Mouse (Mus musculus) Patski (cell line): Measurements from ENCODE around the gene Nrxn1. TPM values are rescaled to one million over a fixed set of nuclear protein-coding genes. Genes with fewer than 3 reads are reported as not detected.

ENCODE experiments used
- ATAC-seq: fragments of 100-300 bp; one replicate; pipeline ENCODE4 v1.8.0; 2021
- CTCF ChIA-PET: fragments of 350-600 bp; sonication (Branson Sonifier 250); formaldehyde crosslinking; loops from one replicate; lab custom pipeline; 2022; ENCODE audit warnings: inconsistent platforms; lab: Charles Lee
- POLR2A ChIA-PET: fragments of 350-600 bp; sonication (Branson Sonifier 250); formaldehyde crosslinking; loops from one replicate; lab custom pipeline; 2022; ENCODE audit warnings: antibody characterized with exemption, inconsistent platforms; lab: Charles Lee
- DNase-seq: peaks from one replicate; pipeline ENCODE4 v3.0.0-alpha.2; 2011; ENCODE audit warnings: low read depth, low spot score
- H3K27me3 ChIP-seq: fragments of 371-371 bp; one replicate; pipeline ENCODE4 v1.5.1; 2021
- CTCF ChIP-seq: fragments of 100-300 bp; IDR thresholded peaks from one replicate; pipeline ENCODE4 v1.5.1; 2021
- in situ Hi-C: fragments of 300-500 bp; cut with MboI; formaldehyde crosslinking; loops from 3 replicates; pipeline ENCODE4 v1.11.1; 2018; ENCODE audit warnings: low pct_unique_long_range_greater_than_20kb, mixed read lengths
- polyA plus RNA-seq: library from polyadenylated mRNA; unstranded; gene quantifications from one replicate; pipeline ENCODE4 v1.2.3, GENCODE M21; 2021

The Nrxn1 gene
- polyA plus RNA-seq, 1 experiment from 2014 or later = not detected

- no peaks in the 10 kb centered on the region for H3K27me3 ChIP-seq
- ChIA-PET CTCF (no interaction called here), POLR2A (no interaction called here)
- in situ Hi-C loops = no loop called here
- no peak for ATAC-seq
- peak; percentile 62 for TF ChIP-seq CTCF
- no peak for DNase-seq
Measured at GRCm38 (mm10) chr17:90809197-90810163, 283.4 kb downstream of the Nrxn1 start.

- POLR2A ChIA-PET = no interaction called here
- CTCF ChIA-PET = no interaction called here
- DNase-seq (no peak), ATAC-seq (no peak)
- in situ Hi-C loops = no loop called here
- no peak for TF ChIP-seq CTCF
- H3K27me3 ChIP-seq = no peaks in the 10 kb centered on the region
Measured at GRCm38 (mm10) chr17:90808256-90808655, 284.6 kb downstream of the Nrxn1 start.

- H3K27me3 ChIP-seq = no peaks in the 10 kb centered on the region
- no peak for TF ChIP-seq CTCF
- ChIA-PET POLR2A (no interaction called here), CTCF (no interaction called here)
- ATAC-seq (no peak), DNase-seq (no peak)
- in situ Hi-C loops = no loop called here
Measured at GRCm38 (mm10) chr17:90807199-90807598, 285.7 kb downstream of the Nrxn1 start.

GRCm38 (mm10) chr17:90798689-90799088 is 294.2 kb downstream of the Nrxn1 start:
- ATAC-seq (no peak), DNase-seq (no peak)
- in situ Hi-C loops = no loop called here
- ChIA-PET CTCF (no interaction called here), POLR2A (no interaction called here)
- H3K27me3 ChIP-seq = no peaks in the 10 kb centered on the region
- no peak for TF ChIP-seq CTCF

- POLR2A ChIA-PET = no interaction called here
- in situ Hi-C loops = no loop called here
- ATAC-seq (no peak), DNase-seq (no peak)
- no peak for TF ChIP-seq CTCF
- CTCF ChIA-PET = no interaction called here
- H3K27me3 ChIP-seq = no peaks in the 10 kb centered on the region
Measured at GRCm38 (mm10) chr17:90797659-90798288, 295.1 kb downstream of the Nrxn1 start.

GRCm38 (mm10) chr17:90796974-90797373 is 295.9 kb downstream of the Nrxn1 start:
- ChIA-PET CTCF (no interaction called here), POLR2A (no interaction called here)
- TF ChIP-seq CTCF = no peak
- DNase-seq = no peak
- no peaks in the 10 kb centered on the region for H3K27me3 ChIP-seq
- in situ Hi-C loops = no loop called here
- ATAC-seq = no peak

GRCm38 (mm10) chr17:90788491-90789127 is 304.3 kb downstream of the Nrxn1 start:
- TF ChIP-seq CTCF = no peak
- no peak for DNase-seq
- ATAC-seq = no peak
- POLR2A ChIA-PET = no interaction called here
- in situ Hi-C loops = no loop called here
- CTCF ChIA-PET = no interaction called here
- peaks cover 6% of the 10 kb centered on the region for H3K27me3 ChIP-seq

- in situ Hi-C loops = no loop called here
- POLR2A ChIA-PET = no interaction called here
- CTCF ChIA-PET = no interaction called here
- ATAC-seq (no peak), DNase-seq (no peak)
- peaks cover 6% of the 10 kb centered on the region for H3K27me3 ChIP-seq
- TF ChIP-seq CTCF = no peak
Measured at GRCm38 (mm10) chr17:90788040-90788439, 304.8 kb downstream of the Nrxn1 start.

GRCm38 (mm10) chr17:90787121-90787788 is 305.6 kb downstream of the Nrxn1 start:
- ChIA-PET CTCF (no interaction called here), POLR2A (no interaction called here)
- H3K27me3 ChIP-seq = peaks cover 6% of the 10 kb centered on the region
- TF ChIP-seq CTCF = no peak
- DNase-seq (no peak), ATAC-seq (no peak)
- in situ Hi-C loops = no loop called here

GRCm38 (mm10) chr17:90780481-90780880 is 312.4 kb downstream of the Nrxn1 start:
- no peak for TF ChIP-seq CTCF
- ATAC-seq = no peak
- DNase-seq = no peak
- POLR2A ChIA-PET = no interaction called here
- CTCF ChIA-PET = no interaction called here
- no peaks in the 10 kb centered on the region for H3K27me3 ChIP-seq
- in situ Hi-C loops = no loop called here
